Mouse (Mus musculus): ENCODE measurements around the gene Cpn2. TPM values are rescaled to one million over a fixed set of nuclear protein-coding genes. Genes with fewer than 3 reads are reported as not detected.

Gene Cpn2
- polyA plus RNA-seq, 1 experiment: 1.0 TPM

GRCm38 (mm10) chr16:30304236-30304635 is 36.9 kb upstream of the Cpn2 start:
- Histone ChIP-seq H3K4me1 (ENCODE audit: control insufficient read depth, insufficient read depth, low read length) (peaks cover 6% of the 10 kb centered on the region; the same call in 1 of the 2 replicates), H3K4me3 (replicated peaks; ENCODE audit: extremely low read depth, low read depth, low read length) (no peak overlapping the region)
- no peak for DNase-seq
- WGBS: 49% methylated on average over 5 of the region's 5 CpGs
- TF ChIP-seq POLR2A (IDR thresholded peaks at IDR 0.05; ENCODE audit: borderline replicate concordance, extremely low read depth, low read depth, low read length) (no peak), CTCF (IDR thresholded peaks at IDR 0.05; ENCODE audit: insufficient read depth, low read length) (no peak)

GRCm38 (mm10) chr16:30303411-30303810 is 36.1 kb upstream of the Cpn2 start:
- no peak for TF ChIP-seq POLR2A (IDR thresholded peaks at IDR 0.05; ENCODE audit: borderline replicate concordance, extremely low read depth, low read depth, low read length)
- TF ChIP-seq CTCF (IDR thresholded peaks at IDR 0.05; ENCODE audit: insufficient read depth, low read length): no peak
- Histone ChIP-seq H3K4me1 (ENCODE audit: control insufficient read depth, insufficient read depth, low read length) (peaks cover 3% of the 10 kb centered on the region; the same call in 1 of the 2 replicates), H3K4me3 (replicated peaks; ENCODE audit: extremely low read depth, low read depth, low read length) (no peak overlapping the region)
- WGBS: 89% methylated on average over 2 of the region's 2 CpGs
- no peak for DNase-seq

GRCm38 (mm10) chr16:30302686-30303085 is 35.4 kb upstream of the Cpn2 start:
- 87% methylated on average over 6 of the region's 6 CpGs for WGBS
- DNase-seq: no peak
- no peak overlapping the region for H3K4me3 ChIP-seq (replicated peaks; ENCODE audit: extremely low read depth, low read depth, low read length)

GRCm38 (mm10) chr16:30299711-30300277 is 32.5 kb upstream of the Cpn2 start:
- no peak for TF ChIP-seq POLR2A (IDR thresholded peaks at IDR 0.05; ENCODE audit: borderline replicate concordance, extremely low read depth, low read depth, low read length)
- no peak for TF ChIP-seq CTCF (IDR thresholded peaks at IDR 0.05; ENCODE audit: insufficient read depth, low read length)
- no peaks in the 10 kb centered on the region for H3K4me1 ChIP-seq (ENCODE audit: control insufficient read depth, insufficient read depth, low read length)
- H3K4me3 ChIP-seq (replicated peaks; ENCODE audit: extremely low read depth, low read depth, low read length): no peak overlapping the region
- WGBS: 57% methylated on average over 10 of the region's 10 CpGs
- no peak for DNase-seq

More at GRCm38 (mm10) chr16:30302686-30303085, 35.4 kb upstream of the Cpn2 start:
- no peaks in the 10 kb centered on the region for H3K4me1 ChIP-seq (ENCODE audit: control insufficient read depth, insufficient read depth, low read length)
- TF ChIP-seq CTCF (IDR thresholded peaks at IDR 0.05; ENCODE audit: insufficient read depth, low read length) (no peak), POLR2A (IDR thresholded peaks at IDR 0.05; ENCODE audit: borderline replicate concordance, extremely low read depth, low read depth, low read length) (no peak)

- no peak for DNase-seq
- H3K4me1 ChIP-seq (ENCODE audit: control insufficient read depth, insufficient read depth, low read length): no peaks in the 10 kb centered on the region
- WGBS: 82% methylated on average over 7 of the region's 7 CpGs
- H3K4me3 ChIP-seq (replicated peaks; ENCODE audit: extremely low read depth, low read depth, low read length): no peak overlapping the region
- TF ChIP-seq CTCF (IDR thresholded peaks at IDR 0.05; ENCODE audit: insufficient read depth, low read length): no peak
- TF ChIP-seq POLR2A (IDR thresholded peaks at IDR 0.05; ENCODE audit: borderline replicate concordance, extremely low read depth, low read depth, low read length): no peak
Measured at GRCm38 (mm10) chr16:30297450-30297849, 30.2 kb upstream of the Cpn2 start.

- DNase-seq: no peak
- Histone ChIP-seq H3K4me1 (ENCODE audit: control insufficient read depth, insufficient read depth, low read length) (no peaks in the 10 kb centered on the region), H3K4me3 (replicated peaks; ENCODE audit: extremely low read depth, low read depth, low read length) (no peak overlapping the region)
- TF ChIP-seq CTCF (IDR thresholded peaks at IDR 0.05; ENCODE audit: insufficient read depth, low read length) (no peak), POLR2A (IDR thresholded peaks at IDR 0.05; ENCODE audit: borderline replicate concordance, extremely low read depth, low read depth, low read length) (no peak)
- 84% methylated on average over 11 of the region's 11 CpGs for WGBS
Measured at GRCm38 (mm10) chr16:30296601-30297275, 29.4 kb upstream of the Cpn2 start.

GRCm38 (mm10) chr16:30295106-30295505 is 27.8 kb upstream of the Cpn2 start:
- Histone ChIP-seq H3K4me3 (replicated peaks; ENCODE audit: extremely low read depth, low read depth, low read length) (no peak overlapping the region), H3K4me1 (ENCODE audit: control insufficient read depth, insufficient read depth, low read length) (no peaks in the 10 kb centered on the region)
- no peak for DNase-seq
- TF ChIP-seq CTCF (IDR thresholded peaks at IDR 0.05; ENCODE audit: insufficient read depth, low read length): no peak
- no peak for TF ChIP-seq POLR2A (IDR thresholded peaks at IDR 0.05; ENCODE audit: borderline replicate concordance, extremely low read depth, low read depth, low read length)
- WGBS: 85% methylated on average over 7 of the region's 7 CpGs

- H3K4me1 ChIP-seq (ENCODE audit: control insufficient read depth, insufficient read depth, low read length): no peaks in the 10 kb centered on the region
- no peak for DNase-seq
- TF ChIP-seq POLR2A (IDR thresholded peaks at IDR 0.05; ENCODE audit: borderline replicate concordance, extremely low read depth, low read depth, low read length) (no peak), CTCF (IDR thresholded peaks at IDR 0.05; ENCODE audit: insufficient read depth, low read length) (no peak)
- no peak overlapping the region for H3K4me3 ChIP-seq (replicated peaks; ENCODE audit: extremely low read depth, low read depth, low read length)
- WGBS: 68% methylated on average over 6 of the region's 6 CpGs
Measured at GRCm38 (mm10) chr16:30290436-30290835, 23.1 kb upstream of the Cpn2 start.

- Histone ChIP-seq H3K4me3 (replicated peaks; ENCODE audit: extremely low read depth, low read depth, low read length) (no peak overlapping the region), H3K4me1 (ENCODE audit: control insufficient read depth, insufficient read depth, low read length) (no peaks in the 10 kb centered on the region)
- DNase-seq: no peak
- TF ChIP-seq CTCF (IDR thresholded peaks at IDR 0.05; ENCODE audit: insufficient read depth, low read length) (no peak), POLR2A (IDR thresholded peaks at IDR 0.05; ENCODE audit: borderline replicate concordance, extremely low read depth, low read depth, low read length) (no peak)
- WGBS: 72% methylated on average over 4 of the region's 4 CpGs
Measured at GRCm38 (mm10) chr16:30285701-30286100, 18.4 kb upstream of the Cpn2 start.
